Comparison of ENCODE assay signal across 22 mouse cellular contexts in genomic region chr5:123946546-123946945, GRCm38 (mm10). TPM values are rescaled to one million over a fixed set of nuclear protein-coding genes. Genes with fewer than 3 reads are reported as not detected.
"Had no signal": no experiment of that assay in that cellular context is flagged by ENCODE, and none has a peak within 500 bp of the region (broad histone marks: within the 10 kb centered on the region; RNA-seq: fewer than 3 reads in every experiment).

No protein-coding gene starts in this region.

- H3K4me3 ChIP-seq: limb, embryonic 12.5 days; limb, embryonic 15.5 days; lung, embryonic 15.5 days; neural tube, embryonic 12.5 days; neural tube, embryonic 15.5 days had no signal

- H3K9me3 ChIP-seq: limb, embryonic 12.5 days; limb, embryonic 15.5 days; lung, embryonic 15.5 days; neural tube, embryonic 12.5 days; neural tube, embryonic 15.5 days had no signal

- H3K27ac ChIP-seq: limb, embryonic 12.5 days; limb, embryonic 15.5 days; liver, embryonic 14.5 days; lung, embryonic 15.5 days; neural tube, embryonic 12.5 days; neural tube, embryonic 15.5 days; stomach, postnatal 0 days had no signal

- H3K27me3 ChIP-seq: limb, embryonic 12.5 days; limb, embryonic 15.5 days; lung, embryonic 15.5 days; neural tube, embryonic 12.5 days; neural tube, embryonic 15.5 days had no signal

- DNase-seq: kidney, adult 8-10 months; left cerebral cortex, postnatal 4 days; liver, postnatal 0 days; lung, postnatal 14 days; lung, postnatal 4 days; right cerebral cortex, adult 18-20 months; right cerebral cortex, postnatal 14 days; right cerebral cortex, postnatal 4 days; thymus, adult 2 months; thymus, postnatal 14 days; thymus, postnatal 4 days had no signal

- H3K4me1 ChIP-seq: limb, embryonic 12.5 days; limb, embryonic 15.5 days; lung, embryonic 15.5 days; neural tube, embryonic 12.5 days; neural tube, embryonic 15.5 days had no signal

- H3K36me3 ChIP-seq: limb, embryonic 12.5 days; limb, embryonic 15.5 days; lung, embryonic 15.5 days; neural tube, embryonic 12.5 days; neural tube, embryonic 15.5 days had no signal

RNA-seq across cellular contexts. Expression of gene Gm43518, which starts 19.3 kb away (rescaled TPM):
- total RNA-seq: left cerebral cortex, postnatal 14 days; megakaryocyte progenitor cell, adult 5-6 weeks; megakaryocyte-erythroid progenitor cell, adult 5-6 weeks; midbrain, postnatal 0 days had no signal
